Mouse (Mus musculus) heart, adult 2 months (tissue): ENCODE data around the gene Nsmce4a.

Experiments
- CTCF ChIP-seq: fragments of 200-600 bp; IDR thresholded peaks from 2 replicates; pipeline ENCODE4 v1.8.1; 2022; ENCODE audit warnings: antibody characterized with exemption, mild to moderate bottlenecking, moderate library complexity
- EP300 ChIP-seq: fragments of 200-500 bp; IDR thresholded peaks from 2 replicates; pipeline ENCODE4 v1.6.1; 2011; ENCODE audit warnings: low read depth, low read length, control low read depth; ENCODE audit not compliant: insufficient read depth
- POLR2A ChIP-seq: fragments of 200-500 bp; IDR thresholded peaks from 2 replicates; pipeline ENCODE4 v1.6.1; 2011; ENCODE audit warnings: mild to moderate bottlenecking, low read depth, low read length, control low read depth; ENCODE audit not compliant: insufficient read depth

DNA sequence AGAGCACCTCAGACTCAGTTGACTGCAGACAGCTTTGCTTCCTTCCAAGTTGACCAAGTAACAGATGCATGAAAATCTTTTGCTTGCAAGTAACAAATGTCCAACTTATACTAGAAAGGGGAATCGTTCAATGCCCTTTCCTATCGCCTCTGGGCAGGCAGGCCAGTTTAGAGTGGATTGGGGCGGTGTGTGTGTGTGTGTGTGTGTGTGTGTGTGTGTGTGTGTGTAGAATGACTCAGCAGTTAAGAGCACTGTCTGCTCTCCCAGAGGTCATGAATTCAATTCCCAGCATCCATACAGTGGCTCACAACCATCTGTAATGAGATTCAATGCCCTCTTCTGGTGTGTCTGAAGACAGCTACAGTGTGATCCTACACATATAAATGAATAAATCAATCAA, 27.2 kb upstream of the Nsmce4a start:
- no peak for TF ChIP-seq POLR2A
- TF ChIP-seq CTCF: no peak
- TF ChIP-seq EP300: no peak
